Mouse (Mus musculus) frontal cortex, postnatal 10 days (tissue): Measurements from ENCODE around the gene B4galt5.
A peak's percentile ranks its signal among the peaks of the same experiment; 100 is the strongest.

Experiments
- DNase-seq, 2 experiments: peaks; one replicate each; pipeline ENCODE4 v3.0.0; 2022; ENCODE audit warnings: low spot score in 2 of 2, mixed read lengths in 1 of 2

B4galt5 gene

GRCm38 (mm10) chr2:167358499-167358898 lies 9.5 kb upstream of the B4galt5 start:
- no peak for DNase-seq

GRCm38 (mm10) chr2:167356885-167357284 lies 7.9 kb upstream of the B4galt5 start:
- no peak for DNase-seq

- no peak for DNase-seq
Measured at GRCm38 (mm10) chr2:167354611-167355165, 5.7 kb upstream of the B4galt5 start.

GRCm38 (mm10) chr2:167354046-167354445 lies 5.1 kb upstream of the B4galt5 start:
- no peak for DNase-seq

GRCm38 (mm10) chr2:167352496-167352895 lies 3.5 kb upstream of the B4galt5 start:
- no peak for DNase-seq

GRCm38 (mm10) chr2:167351371-167351951 lies 2.5 kb upstream of the B4galt5 start:
- no peak for DNase-seq

GRCm38 (mm10) chr2:167350126-167350650 lies 1.2 kb upstream of the B4galt5 start:
- DNase-seq, result no peak

- DNase-seq, result peak; percentile 94 to 95
Measured at GRCm38 (mm10) chr2:167349283-167349936, 427 bp upstream of the B4galt5 start.

- no peak for DNase-seq
Measured at GRCm38 (mm10) chr2:167347991-167348375, 1.0 kb downstream of the B4galt5 start.

- DNase-seq, result no peak
Measured at GRCm38 (mm10) chr2:167347361-167347760, 1.6 kb downstream of the B4galt5 start.

GRCm38 (mm10) chr2:167345508-167346164 lies 3.3 kb downstream of the B4galt5 start:
- no peak for DNase-seq

- no peak for DNase-seq
Measured at GRCm38 (mm10) chr2:167344871-167345507, 4.0 kb downstream of the B4galt5 start.

GRCm38 (mm10) chr2:167343369-167344140 lies 5.4 kb downstream of the B4galt5 start:
- no peak for DNase-seq

GRCm38 (mm10) chr2:167342876-167343275 lies 6.1 kb downstream of the B4galt5 start:
- no peak for DNase-seq

- no peak for DNase-seq
Measured at GRCm38 (mm10) chr2:167337580-167337979, 11.4 kb downstream of the B4galt5 start.

- no peak for DNase-seq
Measured at GRCm38 (mm10) chr2:167337214-167337512, 11.8 kb downstream of the B4galt5 start.

GRCm38 (mm10) chr2:167336384-167337213 lies 12.4 kb downstream of the B4galt5 start:
- no peak for DNase-seq

- DNase-seq, result no peak
Measured at GRCm38 (mm10) chr2:167335066-167335465, 13.9 kb downstream of the B4galt5 start.

GRCm38 (mm10) chr2:167334312-167334711 lies 14.7 kb downstream of the B4galt5 start:
- no peak for DNase-seq

GRCm38 (mm10) chr2:167333450-167333849 lies 15.5 kb downstream of the B4galt5 start:
- no peak for DNase-seq
